Mouse (Mus musculus): ENCODE measurements at regions not wholly inside any gene's neighbourhood (a gene's known extent, or its start where the extent isn't known, plus 50 kb on each side); places are given as distances from the start of the nearest gene placed in this dataset.

- DNase-seq (ENCODE audit: low spot score), result no peak
Observed at GRCm38 (mm10) chr12:112434673-112435294, 54.5 kb upstream of the A530016L24Rik start.

GRCm38 (mm10) chr12:112435295-112436110, 53.7 kb upstream of the A530016L24Rik start:
- DNase-seq (ENCODE audit: low spot score), result no peak

- DNase-seq (ENCODE audit: low spot score), result no peak
Observed at GRCm38 (mm10) chr12:112437046-112437445, 52.2 kb upstream of the A530016L24Rik start.

GRCm38 (mm10) chr12:112438206-112438605, 51.0 kb upstream of the A530016L24Rik start:
- no peak for DNase-seq (ENCODE audit: low spot score)

All from thymus, postnatal 0 days (tissue).